Mouse (Mus musculus): Measurements from ENCODE around the gene Ccr9.

Gene Ccr9

DNA sequence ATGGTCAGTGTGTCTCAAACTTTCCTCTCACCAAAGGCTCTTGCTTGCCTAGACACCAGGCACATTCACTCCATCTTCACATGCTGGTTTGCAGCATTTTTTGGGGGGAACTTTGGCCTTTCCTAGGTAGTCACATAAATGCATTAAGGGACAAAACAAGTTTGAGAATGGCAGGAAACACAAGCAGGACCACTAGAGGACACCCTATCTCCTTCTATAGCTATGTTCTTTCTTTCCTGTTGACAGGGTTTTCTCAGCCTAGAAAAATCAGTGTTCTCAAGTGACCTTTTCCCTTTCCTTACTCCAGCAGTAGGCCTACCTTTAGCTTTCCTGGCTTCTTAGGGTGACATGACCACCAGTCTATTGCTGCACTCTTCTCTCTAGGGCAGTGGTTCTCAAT lies 124.7 kb downstream of the Ccr9 start:
- ATAC-seq (ENCODE audit: low TSS enrichment), result no peak

DNA sequence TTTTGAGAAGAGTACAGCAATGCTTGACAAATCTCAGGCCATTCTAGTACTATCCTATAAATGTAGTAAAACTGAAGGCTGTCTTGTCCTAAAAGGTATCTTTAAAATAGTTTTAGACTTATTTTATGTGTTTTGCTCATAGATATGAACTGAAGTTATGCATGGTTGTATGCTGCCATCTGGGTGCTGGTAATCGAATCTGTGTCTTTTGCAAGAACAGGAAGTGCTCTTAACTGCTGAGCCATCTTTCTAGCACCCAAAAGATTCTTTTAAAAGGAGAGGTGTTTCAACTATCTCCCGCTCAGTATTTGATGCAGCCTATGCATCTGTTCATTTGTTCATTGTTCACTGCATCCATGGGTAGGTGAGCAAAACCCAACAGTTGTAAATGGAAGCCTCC lies 127.0 kb downstream of the Ccr9 start:
- no peak for ATAC-seq (ENCODE audit: low TSS enrichment)

GRCm38 (mm10) chr9:123806267-123806666 lies 128.0 kb downstream of the Ccr9 start, which contains the start of gene Cxcr6:
TSS of gene Cxcr6 (plus strand) at chr9:123806475.
- ATAC-seq (ENCODE audit: low TSS enrichment), result no peak

DNA sequence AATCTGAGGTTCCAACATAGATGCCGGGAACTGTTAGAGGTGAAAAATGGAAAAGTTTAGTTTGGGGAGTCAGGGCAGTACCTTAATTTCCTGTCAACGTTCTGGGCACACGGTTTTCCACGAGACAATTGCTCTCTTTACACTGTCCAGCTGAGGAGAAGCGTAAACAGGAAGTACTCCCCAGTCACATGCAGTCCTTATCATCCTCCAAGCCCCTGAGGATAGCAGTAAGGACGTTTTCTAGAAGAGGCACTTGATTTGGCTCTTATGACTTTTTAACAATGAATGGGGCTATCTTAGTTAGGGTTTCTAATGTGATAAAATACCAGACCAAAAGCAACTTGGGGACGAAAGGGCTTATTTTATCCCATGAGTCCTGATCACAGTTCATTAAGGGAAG lies 130.3 kb downstream of the Ccr9 start:
- ATAC-seq (ENCODE audit: low TSS enrichment), result no peak

DNA sequence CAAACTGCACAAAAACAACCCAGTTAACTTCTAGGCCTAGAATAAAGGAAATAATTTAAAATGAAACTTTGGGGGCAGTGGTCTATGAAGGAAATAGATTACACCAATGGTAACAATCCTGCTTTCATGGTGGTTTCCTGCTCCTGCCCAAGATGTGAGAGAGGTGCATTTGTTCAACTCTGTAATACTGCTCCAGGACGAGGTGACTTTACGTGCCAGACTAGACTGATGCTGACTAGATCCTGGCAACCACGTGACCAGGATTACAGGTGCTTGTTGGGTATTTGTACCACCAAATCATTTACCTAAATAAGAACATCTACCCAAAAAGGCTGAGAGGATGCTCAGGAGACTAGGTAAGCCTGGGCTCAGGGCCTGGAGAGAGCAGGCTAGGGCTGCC lies 133.6 kb downstream of the Ccr9 start:
- no peak for ATAC-seq (ENCODE audit: low TSS enrichment)

DNA sequence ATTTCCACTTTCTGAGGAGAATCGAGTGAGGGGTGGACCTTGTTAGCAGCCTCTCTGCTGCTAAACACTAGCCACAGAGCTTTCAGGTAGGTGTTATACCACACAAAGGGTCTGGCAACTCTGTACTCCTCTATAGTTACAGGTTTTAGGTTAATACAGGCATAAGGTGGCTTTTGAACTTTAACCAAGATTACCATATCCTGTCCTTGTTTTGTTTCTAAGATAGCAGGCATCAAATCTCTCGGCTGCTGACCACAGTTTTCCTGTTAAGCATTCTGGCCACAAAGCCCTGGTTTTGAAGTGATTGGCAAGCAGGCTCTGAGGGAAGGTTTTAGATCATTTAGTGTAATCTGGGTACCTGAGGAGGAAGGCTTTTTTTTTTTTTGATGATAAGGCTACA lies 136.1 kb downstream of the Ccr9 start:
- no peak for ATAC-seq (ENCODE audit: low TSS enrichment)

- ATAC-seq (ENCODE audit: low TSS enrichment), result no peak
Measured at GRCm38 (mm10) chr9:123814821-123815220, 136.6 kb downstream of the Ccr9 start.

GRCm38 (mm10) chr9:123815444-123815843 lies 137.2 kb downstream of the Ccr9 start:
- no peak for ATAC-seq (ENCODE audit: low TSS enrichment)

DNA sequence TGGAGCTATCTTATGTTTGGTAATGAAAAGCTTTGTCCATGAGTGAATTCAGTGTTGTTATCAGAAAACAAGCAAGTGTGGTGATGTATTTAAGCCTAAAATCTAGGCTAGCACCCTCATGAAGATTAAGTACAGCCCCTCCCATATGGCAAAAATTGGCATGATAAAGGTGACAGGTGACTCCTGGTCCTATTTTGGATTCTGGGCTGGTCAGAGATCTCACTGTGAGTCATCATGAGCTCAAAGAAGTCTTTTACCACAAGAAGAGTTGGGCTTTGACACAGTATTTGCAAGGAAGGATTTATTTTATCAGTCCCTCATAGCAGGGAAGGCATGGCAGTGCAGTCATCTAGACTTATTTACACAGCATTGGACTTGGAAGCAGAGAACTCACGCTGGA lies 137.8 kb downstream of the Ccr9 start:
- ATAC-seq (ENCODE audit: low TSS enrichment), result no peak

DNA sequence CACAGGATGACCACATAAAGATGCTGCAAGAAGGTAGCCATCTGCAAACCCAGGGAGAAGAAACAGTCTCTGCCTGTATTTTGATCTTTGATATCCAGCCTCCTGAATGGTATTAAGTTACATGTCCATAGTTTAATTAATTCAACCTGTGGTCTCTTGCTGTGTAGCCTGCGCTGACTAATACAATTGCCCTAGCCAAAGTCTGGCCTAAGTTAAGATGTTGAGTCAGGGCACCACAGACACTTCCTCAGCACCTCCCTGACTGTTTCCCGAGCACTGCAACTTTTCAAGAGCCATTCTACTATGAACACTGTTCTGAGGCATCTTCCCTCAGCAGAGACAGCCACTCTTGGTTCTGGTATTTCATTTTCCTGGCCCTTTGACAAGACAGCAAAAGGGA lies 140.4 kb downstream of the Ccr9 start:
- ATAC-seq (ENCODE audit: low TSS enrichment), result no peak

DNA sequence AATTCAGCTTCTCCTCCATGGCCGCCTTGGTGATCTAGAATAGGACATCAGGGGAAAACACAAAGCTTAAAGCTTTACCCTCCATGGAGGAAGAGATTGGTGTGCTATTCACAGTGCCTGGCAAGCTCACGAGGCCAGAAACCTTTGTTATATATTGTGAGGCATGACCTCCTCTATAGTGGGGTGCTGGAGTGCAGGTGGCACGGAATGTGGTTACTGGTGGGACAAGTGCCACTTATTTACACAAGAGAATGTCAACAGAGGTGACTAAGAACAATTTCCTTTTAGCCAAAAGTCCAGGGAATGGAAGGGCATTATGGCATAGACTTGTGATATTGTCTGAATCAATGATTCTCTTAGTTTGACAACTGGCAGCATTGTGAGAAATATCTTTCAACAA lies 148.4 kb downstream of the Ccr9 start:
- ATAC-seq (ENCODE audit: low TSS enrichment), result no peak

- ATAC-seq (ENCODE audit: low TSS enrichment), result peak; percentile 34; the same call in 1 of the 2 replicates
Measured at GRCm38 (mm10) chr9:123828916-123829315, 150.7 kb downstream of the Ccr9 start.
